Mouse (Mus musculus): Measurements from ENCODE around the gene Polg2. TPM values are rescaled to one million over a fixed set of nuclear protein-coding genes. Genes with fewer than 3 reads are reported as not detected.

The Polg2 gene
- total and polyA plus RNA-seq, 3 experiments: 6.3 to 10.7 TPM; not detected in 1

GRCm38 (mm10) chr11:106779388-106780088, at the start of gene Polg2 (continued):
- TF ChIP-seq NRF1 (IDR thresholded peaks at IDR 0.05; ENCODE audit: insufficient read depth, low read depth, low read length, poor library complexity, severe bottlenecking) (0 out of 2 replicates have a peak, but pooled peaks have one; percentile 37), POLR2AphosphoS5 (IDR thresholded peaks at IDR 0.05; ENCODE audit: borderline replicate concordance, low read depth, low read length) (peak; percentile 93), EP300 (IDR thresholded peaks at IDR 0.05; ENCODE audit: low read depth in 1 of 2, low read length in 2 of 2) (peak in 1 of 2 experiments; percentile 57; a peak in 2 of 4 replicates), RCOR1 (IDR thresholded peaks at IDR 0.05; ENCODE audit: low read depth, low read length) (peak; percentile 54; the same call in 1 of the 2 replicates)

- Histone ChIP-seq H3K4me1 (ENCODE audit: control insufficient read depth in 1 of 2, insufficient read depth in 2 of 2, low read length in 2 of 2) (no peaks in the 10 kb centered on the region), H3K79me2 (ENCODE audit: control insufficient read depth, insufficient read depth, low read length, poor library complexity) (no peaks in the 10 kb centered on the region)
Observed at GRCm38 (mm10) chr11:106828079-106828478, 48.7 kb upstream of the Polg2 start.

GRCm38 (mm10) chr11:106824403-106824802, 45.1 kb upstream of the Polg2 start:
- TF ChIP-seq TAL1 (IDR thresholded peaks at IDR 0.05; ENCODE audit: low read length) (no peak), GABPA (IDR thresholded peaks at IDR 0.05; ENCODE audit: low read depth, low read length) (no peak), UBTF (IDR thresholded peaks at IDR 0.05; ENCODE audit: borderline replicate concordance, insufficient read depth, low read depth, low read length) (no peak), ZNF384 (IDR thresholded peaks at IDR 0.05; ENCODE audit: low read depth, low read length) (no peak), EP300 (IDR thresholded peaks at IDR 0.05; ENCODE audit: low read depth in 1 of 2, low read length in 2 of 2) (no peak), MXI1 (IDR thresholded peaks at IDR 0.05; ENCODE audit: low read depth, low read length) (no peak)
- Histone ChIP-seq H3K79me2 (ENCODE audit: control insufficient read depth, insufficient read depth, low read length, poor library complexity) (no peaks in the 10 kb centered on the region), H3K4me3 (ENCODE audit: control insufficient read depth in 1 of 2, insufficient read depth in 1 of 2, low read depth in 2 of 2, low read length in 2 of 2) (no peak overlapping the region), H3K36me3 (ENCODE audit: control insufficient read depth in 1 of 2, insufficient read depth in 2 of 2, low read length in 2 of 2) (peaks cover 5% of the 10 kb centered on the region in 2 experiments; a peak in 3 of 4 replicates), H3K9ac (ENCODE audit: control insufficient read depth, low read depth, low read length, poor library complexity, severe bottlenecking) (no peak overlapping the region), H3K27ac (ENCODE audit: control insufficient read depth, low read depth, low read length) (no peak overlapping the region), H3K27me3 (ENCODE audit: control insufficient read depth in 1 of 2, insufficient read depth in 2 of 2, low read length in 2 of 2) (no peaks in the 10 kb centered on the region), H3K9me3 (replicated peaks; ENCODE audit: insufficient read depth, low read length) (no peaks in the 10 kb centered on the region), H3K4me1 (ENCODE audit: control insufficient read depth in 1 of 2, insufficient read depth in 2 of 2, low read length in 2 of 2) (peaks cover 0 to 2% of the 10 kb centered on the region in 2 experiments; a peak in 1 of 4 replicates)
- no peak for DNase-seq (ENCODE audit: low read depth, low spot score)

More at GRCm38 (mm10) chr11:106828079-106828478, 48.7 kb upstream of the Polg2 start:
- H3K36me3 ChIP-seq (ENCODE audit: control insufficient read depth in 1 of 2, insufficient read depth in 2 of 2, low read length in 2 of 2): peaks cover 0 to 6% of the 10 kb centered on the region in 2 experiments; a peak in 2 of 4 replicates
- no peak for DNase-seq (ENCODE audit: low read depth, low spot score)
- no peak overlapping the region for H3K4me3 ChIP-seq (ENCODE audit: control insufficient read depth in 1 of 2, insufficient read depth in 1 of 2, low read depth in 2 of 2, low read length in 2 of 2)
- H3K9ac ChIP-seq (ENCODE audit: control insufficient read depth, low read depth, low read length, poor library complexity, severe bottlenecking): no peak overlapping the region
- no peaks in the 10 kb centered on the region for H3K27me3 ChIP-seq (ENCODE audit: control insufficient read depth in 1 of 2, insufficient read depth in 2 of 2, low read length in 2 of 2)
- H3K27ac ChIP-seq (ENCODE audit: control insufficient read depth, low read depth, low read length): no peak overlapping the region
- TF ChIP-seq CTCF (IDR thresholded peaks at IDR 0.05 in 2 of 3, conservative IDR thresholded peaks at IDR 0.05 in 1 of 3; ENCODE audit: control insufficient read depth in 1 of 3, insufficient read depth in 1 of 3, low read depth in 2 of 3, low read length in 3 of 3, poor library complexity in 1 of 3, severe bottlenecking in 1 of 3): no peak
- TF ChIP-seq RAD21 (IDR thresholded peaks at IDR 0.05; ENCODE audit: low read depth, low read length): no peak
- TF ChIP-seq ZC3H11A (IDR thresholded peaks at IDR 0.05; ENCODE audit: low read depth, low read length): no peak
- no peak for TF ChIP-seq NELFE (IDR thresholded peaks at IDR 0.05; ENCODE audit: low read depth, low read length)
- no peak for TF ChIP-seq ZNF384 (IDR thresholded peaks at IDR 0.05; ENCODE audit: low read depth, low read length)
- no peak for TF ChIP-seq GABPA (IDR thresholded peaks at IDR 0.05; ENCODE audit: low read depth, low read length)
- no peak for TF ChIP-seq TAL1 (IDR thresholded peaks at IDR 0.05; ENCODE audit: low read length)
- no peaks in the 10 kb centered on the region for H3K9me3 ChIP-seq (replicated peaks; ENCODE audit: insufficient read depth, low read length)

Measured in MEL (cell line).